Mouse (Mus musculus): ENCODE results near the gene Aff1. TPM values are rescaled to one million over a fixed set of nuclear protein-coding genes. Genes with fewer than 3 reads are reported as not detected.

Gene Aff1
- polyA plus RNA-seq (2021): 76.9 TPM

DNA sequence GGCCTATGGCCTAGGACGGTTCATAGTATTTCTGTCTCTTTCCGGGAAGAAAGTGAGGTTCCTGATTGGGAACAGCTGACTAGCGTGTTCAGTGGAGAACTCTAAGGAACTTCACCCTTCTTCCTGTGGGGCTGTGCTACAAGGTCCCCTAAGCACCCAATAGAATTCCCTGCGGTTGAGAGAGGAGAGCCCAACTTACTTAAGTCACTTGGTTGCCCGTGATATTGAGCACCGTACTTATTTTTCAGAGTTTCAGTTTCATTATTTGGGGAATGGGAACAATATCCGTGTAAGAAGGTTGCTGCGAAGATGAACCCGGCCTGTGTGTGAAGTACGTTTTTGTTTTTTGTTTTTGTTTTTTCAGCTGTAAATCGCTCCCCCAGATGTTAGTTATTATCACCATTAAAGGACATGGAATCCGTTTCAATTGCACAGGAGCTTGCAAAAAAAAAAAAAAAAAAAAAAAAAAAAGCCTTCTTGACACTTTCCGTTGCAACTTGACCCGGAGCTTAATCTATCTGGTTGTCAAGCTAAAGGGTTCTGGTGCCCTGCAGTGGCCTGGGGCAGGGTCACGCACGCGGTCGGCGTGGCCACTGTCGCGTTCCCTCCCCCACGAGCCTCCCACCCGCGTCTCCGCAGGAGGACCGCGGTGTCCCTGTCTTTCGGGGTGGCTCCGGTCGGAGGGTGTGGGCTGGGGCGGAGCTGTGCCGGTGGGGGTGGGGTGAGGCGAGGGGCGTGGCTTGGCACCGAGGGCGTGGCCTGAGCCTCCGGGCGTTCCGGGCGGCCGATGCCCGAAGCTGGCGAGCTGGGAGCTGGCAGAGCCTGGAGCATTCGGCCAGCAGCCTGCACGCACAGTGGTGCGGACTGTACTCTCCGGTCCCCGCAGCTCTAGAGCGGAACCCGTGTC, at the start of gene Aff1:
Gene Aff1 (plus strand): TSS at position 751 of the 907 bp plus-strand sequence.
- H3K27me3 ChIP-seq: no peaks in the 10 kb centered on the region
- ATAC-seq (peak; percentile 65), DNase-seq (ENCODE audit: low read depth, low spot score) (peak; percentile 60)
- no peak for TF ChIP-seq CTCF (IDR thresholded peaks at IDR 0.05)
- ChIA-PET CTCF (interaction anchor here (0.8 to 3.7 kb wide), 13 partner anchors 9 to 241 kb away, joined by 3 to 33 read pairs (median 3); no protein-coding TSS in a partner anchor), POLR2A (interaction anchor here (0.6 to 1.6 kb wide), 17 partner anchors 9 to 317 kb away, joined by 3 to 8 read pairs (median 4); no protein-coding TSS in a partner anchor)
- in situ Hi-C loops (cut with MboI; ENCODE audit: low pct_unique_long_range_greater_than_20kb): loop anchor here (10.0 kb wide), 1 partner anchor 63 kb away; no protein-coding TSS in a partner anchor

DNA sequence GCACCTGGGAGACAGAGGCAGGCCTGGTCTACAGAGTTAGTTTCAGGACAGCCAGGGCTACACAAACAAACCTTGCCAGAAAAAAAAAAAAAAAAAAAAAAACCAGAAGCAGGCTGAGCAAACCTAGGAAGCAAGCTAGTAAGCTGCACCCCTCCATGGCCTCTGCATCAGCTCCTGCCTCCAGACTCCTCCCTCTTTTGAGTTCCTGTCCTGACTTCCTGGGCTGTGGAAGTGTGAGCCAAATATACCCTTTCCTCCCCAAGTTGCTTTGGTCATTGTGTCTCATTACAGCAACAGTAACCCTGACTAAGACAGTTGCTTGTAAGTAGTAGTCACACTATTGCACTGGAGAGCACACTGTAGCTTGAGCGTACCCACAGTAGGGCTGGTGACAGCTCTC, 48.0 kb upstream of the Aff1 start:
- no peak for ATAC-seq
- no peaks in the 10 kb centered on the region for H3K27me3 ChIP-seq
- no peak for TF ChIP-seq CTCF (IDR thresholded peaks at IDR 0.05)
- in situ Hi-C loops (cut with MboI; ENCODE audit: low pct_unique_long_range_greater_than_20kb): no loop called here
- CTCF ChIA-PET: interaction anchor here (1.2 to 3.6 kb wide), 5 partner anchors 10 to 289 kb away, joined by 3 to 12 read pairs (median 6); no protein-coding TSS in a partner anchor
- POLR2A ChIA-PET: interaction anchor here (1.4 kb wide), 1 partner anchor 25 kb away, joined by 3 read pairs; no protein-coding TSS in a partner anchor
- DNase-seq (ENCODE audit: low read depth, low spot score): no peak

DNA sequence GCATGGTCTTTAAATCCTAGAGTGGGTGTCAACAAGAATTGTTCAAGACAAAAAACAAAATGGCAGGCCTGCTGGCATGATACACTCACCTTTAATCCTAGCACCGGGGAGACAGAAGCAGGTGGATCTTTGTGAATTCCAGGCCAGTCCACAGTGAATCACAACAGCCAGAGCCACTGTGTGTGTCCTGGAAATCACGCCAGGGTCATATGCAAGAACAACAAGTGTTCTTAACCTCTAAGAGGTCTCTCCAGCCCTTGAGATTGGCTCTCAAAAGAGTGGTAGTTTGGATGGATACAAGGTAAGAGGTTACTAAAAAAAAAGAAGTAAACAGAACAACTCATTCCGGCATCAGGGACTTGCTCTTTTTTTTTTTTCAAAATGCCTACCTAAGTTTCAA, 44.9 kb upstream of the Aff1 start:
- no peaks in the 10 kb centered on the region for H3K27me3 ChIP-seq
- ATAC-seq: no peak
- no peak for TF ChIP-seq CTCF (IDR thresholded peaks at IDR 0.05)
- CTCF ChIA-PET: no interaction called here
- no peak for DNase-seq (ENCODE audit: low read depth, low spot score)
- in situ Hi-C loops (cut with MboI; ENCODE audit: low pct_unique_long_range_greater_than_20kb): no loop called here
- POLR2A ChIA-PET: no interaction called here

DNA sequence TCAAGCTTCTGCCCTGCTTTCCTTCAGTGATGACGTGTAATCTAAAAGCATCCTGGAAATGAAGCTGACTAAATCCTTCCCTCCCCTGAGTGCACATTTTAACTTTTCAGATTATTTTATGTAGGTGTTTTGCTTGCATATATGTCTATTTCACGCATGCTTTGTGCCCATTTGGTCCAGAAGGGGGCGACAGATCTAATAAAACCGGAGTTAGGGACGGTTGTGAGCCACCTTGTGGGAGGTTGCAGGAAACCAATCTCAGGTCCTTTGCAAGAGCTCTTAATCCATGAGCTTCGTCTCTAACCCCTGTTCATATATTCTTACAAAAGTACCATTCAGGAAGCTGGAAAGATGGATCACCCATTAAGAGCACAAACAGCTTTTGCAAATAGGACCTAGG, 37.9 kb upstream of the Aff1 start:
- ChIA-PET POLR2A (no interaction called here), CTCF (interaction anchor here (0.7 to 2.5 kb wide), 11 partner anchors 11 to 328 kb away, joined by 3 to 23 read pairs (median 4); no protein-coding TSS in a partner anchor)
- no peak for ATAC-seq
- H3K27me3 ChIP-seq: no peaks in the 10 kb centered on the region
- peak; percentile 71 for TF ChIP-seq CTCF (IDR thresholded peaks at IDR 0.05)
- in situ Hi-C loops (cut with MboI; ENCODE audit: low pct_unique_long_range_greater_than_20kb): loop anchor here (5.0 to 25.0 kb wide), 2 partner anchors 302 to 767 kb away; no protein-coding TSS in a partner anchor
- DNase-seq (ENCODE audit: low read depth, low spot score): no peak

DNA sequence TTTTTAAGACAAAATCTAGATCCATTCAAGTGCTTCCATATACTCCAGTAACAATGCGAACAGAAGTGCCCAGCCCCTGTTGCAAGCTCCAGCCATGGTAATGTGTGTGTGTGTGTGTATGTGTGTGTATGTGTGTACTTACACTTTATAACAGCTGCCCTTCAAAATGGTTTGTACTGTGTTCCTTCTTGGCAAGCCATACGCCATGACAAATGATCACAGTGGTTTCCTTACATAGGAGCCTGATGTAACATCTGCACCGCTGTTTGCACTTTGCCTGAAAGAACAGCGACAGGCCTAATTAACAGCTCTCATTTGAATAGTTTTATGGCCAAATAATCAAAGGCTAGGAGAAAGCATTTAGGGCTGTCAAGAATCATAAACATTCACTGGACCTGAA, 37.4 kb upstream of the Aff1 start:
- no peak for DNase-seq (ENCODE audit: low read depth, low spot score)
- ChIA-PET POLR2A (no interaction called here), CTCF (interaction anchor here (0.7 to 2.5 kb wide), 12 partner anchors 12 to 328 kb away, joined by 3 to 23 read pairs (median 4); no protein-coding TSS in a partner anchor)
- no peak for ATAC-seq
- no peak for TF ChIP-seq CTCF (IDR thresholded peaks at IDR 0.05)
- in situ Hi-C loops (cut with MboI; ENCODE audit: low pct_unique_long_range_greater_than_20kb): loop anchor here (5.0 to 25.0 kb wide), 2 partner anchors 302 to 767 kb away; no protein-coding TSS in a partner anchor
- H3K27me3 ChIP-seq: no peaks in the 10 kb centered on the region

DNA sequence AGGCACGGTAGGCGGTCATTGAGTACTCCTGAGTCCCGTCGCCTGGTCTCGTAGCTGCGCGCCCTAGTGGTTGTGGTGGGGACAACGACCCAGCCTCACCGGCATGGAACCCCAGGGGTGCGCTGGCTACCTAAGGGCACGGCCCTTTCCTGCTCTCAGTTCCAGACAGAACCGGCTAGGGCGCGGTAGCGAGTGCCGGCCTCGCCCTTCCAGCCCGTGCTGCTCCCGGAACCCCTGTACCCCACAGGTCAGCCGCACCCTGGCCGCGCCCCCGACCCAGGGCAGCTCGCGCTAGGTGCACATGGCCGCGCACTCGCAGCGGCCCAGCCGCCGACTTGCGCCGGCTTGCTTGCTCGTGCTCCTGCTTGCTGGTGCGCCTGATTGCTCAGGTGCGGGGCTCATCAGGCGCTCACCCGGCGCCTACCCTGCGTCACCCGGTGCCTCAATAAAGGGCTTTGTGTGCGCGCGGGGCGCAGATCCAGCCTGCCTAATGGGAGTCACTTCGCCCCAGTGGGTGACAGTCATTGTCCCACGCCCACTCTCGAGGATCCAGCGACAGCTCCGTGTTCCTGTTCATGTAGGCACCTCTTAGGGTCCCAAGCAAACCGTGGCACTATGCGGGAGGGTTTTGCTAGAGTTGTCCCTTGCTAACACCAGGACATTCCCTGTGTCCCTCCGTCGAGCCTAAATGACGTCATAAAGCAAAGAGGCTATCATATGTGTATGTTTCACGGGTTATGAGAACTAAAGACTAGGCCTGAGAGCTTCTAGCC, 36.6 kb upstream of the Aff1 start, which contains the start of gene 1700016H13Rik:
Gene 1700016H13Rik (minus strand): TSS at position 665 of the 773 bp plus-strand sequence.
- ATAC-seq (peak; percentile 12), DNase-seq (ENCODE audit: low read depth, low spot score) (no peak)
- in situ Hi-C loops (cut with MboI; ENCODE audit: low pct_unique_long_range_greater_than_20kb): loop anchor here (25.0 kb wide), 1 partner anchor 768 kb away; no protein-coding TSS in a partner anchor
- ChIA-PET CTCF (interaction anchor here (1.0 to 2.5 kb wide), 10 partner anchors 10 to 329 kb away, joined by 3 to 23 read pairs (median 4); no protein-coding TSS in a partner anchor), POLR2A (interaction anchor here (0.6 kb wide), 1 partner anchor 101 kb away, joined by 3 read pairs; no protein-coding TSS in a partner anchor)
- H3K27me3 ChIP-seq: no peaks in the 10 kb centered on the region
- TF ChIP-seq CTCF (IDR thresholded peaks at IDR 0.05): peak; percentile 65

DNA sequence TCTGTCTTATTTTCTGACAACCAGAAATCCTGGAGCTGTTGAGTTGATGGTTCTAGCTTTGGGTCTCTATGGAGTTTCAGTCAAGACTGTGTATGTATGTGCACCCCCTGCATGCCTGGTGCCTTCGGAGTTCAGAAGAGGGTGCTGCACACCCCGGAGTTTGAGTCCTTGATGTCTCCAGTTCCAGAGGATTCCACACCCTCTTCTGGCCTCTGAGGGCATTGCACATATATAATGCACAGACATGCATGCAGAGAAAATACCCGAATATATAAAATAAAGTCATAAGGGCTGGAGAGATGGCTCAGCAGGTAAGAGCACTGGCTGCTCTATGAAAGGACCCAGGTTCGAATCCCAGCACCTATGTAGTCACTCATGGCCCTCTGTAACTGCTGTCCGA, 33.3 kb upstream of the Aff1 start:
- H3K27me3 ChIP-seq: no peaks in the 10 kb centered on the region
- no peak for ATAC-seq
- TF ChIP-seq CTCF (IDR thresholded peaks at IDR 0.05): peak; percentile 54
- CTCF ChIA-PET: interaction anchor here (0.9 to 1.6 kb wide), 10 partner anchors 12 to 621 kb away, joined by 3 to 6 read pairs (median 4); partner anchors contain the start of gene Slc10a6
- in situ Hi-C loops (cut with MboI; ENCODE audit: low pct_unique_long_range_greater_than_20kb): loop anchor here (25.0 kb wide), 1 partner anchor 772 kb away; no protein-coding TSS in a partner anchor
- no peak for DNase-seq (ENCODE audit: low read depth, low spot score)
- POLR2A ChIA-PET: no interaction called here

DNA sequence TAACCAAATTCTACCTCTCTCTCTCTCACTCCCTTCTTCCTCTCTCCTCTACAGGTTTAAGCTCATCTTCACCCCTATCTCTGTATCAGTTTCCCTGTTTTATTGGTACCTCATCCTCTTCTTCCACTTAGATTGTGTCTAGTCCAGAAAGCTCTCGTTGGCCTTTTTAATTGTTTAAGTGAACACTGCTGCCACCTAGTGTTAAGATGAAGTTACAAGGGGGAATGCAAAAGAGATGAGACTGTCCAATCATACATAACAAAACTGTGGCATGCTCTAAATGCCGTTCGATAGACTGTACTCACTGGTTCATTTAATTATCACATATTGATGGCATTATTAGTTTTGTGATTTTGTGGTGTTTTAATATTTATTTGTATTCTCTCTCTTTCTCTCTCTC, 32.6 kb upstream of the Aff1 start:
- POLR2A ChIA-PET: no interaction called here
- CTCF ChIA-PET: interaction anchor here (0.9 to 1.6 kb wide), 10 partner anchors 12 to 622 kb away, joined by 3 to 6 read pairs (median 4); partner anchors contain the start of gene Slc10a6
- ATAC-seq (peak; percentile 44), DNase-seq (ENCODE audit: low read depth, low spot score) (no peak)
- in situ Hi-C loops (cut with MboI; ENCODE audit: low pct_unique_long_range_greater_than_20kb): loop anchor here (25.0 kb wide), 1 partner anchor 772 kb away; no protein-coding TSS in a partner anchor
- TF ChIP-seq CTCF (IDR thresholded peaks at IDR 0.05): peak; percentile 52
- H3K27me3 ChIP-seq: no peaks in the 10 kb centered on the region

DNA sequence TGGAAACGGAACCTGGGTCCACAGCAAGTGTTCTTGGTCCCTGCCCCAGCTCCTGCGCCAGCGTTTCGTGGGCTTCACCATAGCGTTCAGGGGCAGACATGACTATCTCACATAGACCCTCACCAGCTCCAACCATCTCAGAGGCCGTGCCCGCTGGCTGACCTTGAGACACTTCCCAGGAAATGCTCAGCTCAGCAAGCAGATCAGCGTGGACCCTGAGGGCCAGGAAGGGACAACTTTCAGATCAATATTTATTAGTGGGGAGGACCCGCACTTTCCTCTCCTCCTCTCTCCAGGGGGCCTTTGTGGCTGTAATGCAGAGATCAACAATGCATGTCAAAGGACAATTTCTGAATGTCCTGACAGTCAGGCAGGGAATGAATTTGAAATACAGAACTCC, 27.2 kb upstream of the Aff1 start:
- in situ Hi-C loops (cut with MboI; ENCODE audit: low pct_unique_long_range_greater_than_20kb): loop anchor here (25.0 kb wide), 1 partner anchor 778 kb away; no protein-coding TSS in a partner anchor
- CTCF ChIA-PET: interaction anchor here (1.1 kb wide), 1 partner anchor 309 kb away, joined by 3 read pairs; no protein-coding TSS in a partner anchor
- POLR2A ChIA-PET: no interaction called here
- ATAC-seq (no peak), DNase-seq (ENCODE audit: low read depth, low spot score) (no peak)
- H3K27me3 ChIP-seq: no peaks in the 10 kb centered on the region
- TF ChIP-seq CTCF (IDR thresholded peaks at IDR 0.05): no peak
